9 mouse cellular contexts compared by ENCODE assay signal in the genomic region with DNA sequence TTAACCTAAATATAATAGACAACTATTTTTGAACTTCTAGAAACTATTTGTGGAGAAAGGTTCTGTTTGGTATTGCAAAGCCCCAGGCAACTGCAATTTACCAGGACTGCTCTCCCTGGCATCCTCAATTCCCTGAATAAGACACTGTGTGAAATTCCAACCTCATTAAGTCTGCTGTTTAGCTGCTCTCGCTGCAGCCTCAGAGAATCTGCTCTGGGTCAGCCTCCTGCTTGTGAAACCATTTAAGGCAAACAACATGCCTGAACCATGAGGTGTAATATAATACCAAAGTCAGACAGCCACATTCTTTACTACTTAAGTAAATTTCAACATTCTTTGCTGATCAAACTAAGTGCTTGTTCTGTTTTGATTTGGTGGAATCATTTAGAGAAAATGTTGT.
DNase-seq lines count a peak whose midpoint lies in the region; ATAC-seq and TF ChIP-seq lines count a peak whose summit lies in the region.
"Had no signal": no experiment of that assay in that cellular context is flagged by ENCODE, and none has a peak within 500 bp of the region (broad histone marks: within the 10 kb centered on the region; RNA-seq: fewer than 3 reads in every experiment).

No protein-coding gene starts in this region.

- ATAC-seq in heart, embryonic 12.5 days (ENCODE audit: insufficient number of reproducible peaks, low FRiP score): no peak; the same call in 1 of the 2 replicates

- DNase-seq in kidney, postnatal 10 days: peak; percentile 6
- DNase-seq in kidney, postnatal 14 days: no peak
- DNase-seq in brain, embryonic 14.5 days (ENCODE audit: low read depth): peak; percentile 61
- peak; percentile 21 for DNase-seq in lung, postnatal 36 days
- no peak for DNase-seq in cerebellum, postnatal 25 days
- DNase-seq in cerebellum, adult 2 months: no peak
- DNase-seq: thymus, postnatal 14 days had no signal

- no peaks in the 10 kb centered on the region for H3K36me3 ChIP-seq in heart, embryonic 12.5 days

- no peak overlapping the region for H3K4me3 ChIP-seq in heart, embryonic 12.5 days
- H3K4me3 ChIP-seq in cerebellum, adult 2 months (replicated peaks; ENCODE audit: insufficient read depth, low read depth, low read length): no peak overlapping the region

- TF ChIP-seq CTCF in brain, embryonic 14.5 days (IDR thresholded peaks at IDR 0.05; ENCODE audit: borderline replicate concordance, extremely low read depth, insufficient read depth, insufficient read length): no peak
- TF ChIP-seq CTCF in cerebellum, adult 2 months (IDR thresholded peaks at IDR 0.05; ENCODE audit: borderline replicate concordance, insufficient read depth, low read depth, low read length): no peak

- H3K4me2 ChIP-seq in heart, embryonic 12.5 days: no peak overlapping the region

- H3K27me3 ChIP-seq in heart, embryonic 12.5 days (replicated peaks): no peaks in the 10 kb centered on the region
- no peaks in the 10 kb centered on the region for H3K27me3 ChIP-seq in cerebellum, adult 2 months (ENCODE audit: control insufficient read depth, insufficient read depth, low read length)

- no peak for TF ChIP-seq POLR2A in brain, embryonic 14.5 days (IDR thresholded peaks at IDR 0.05; ENCODE audit: borderline replicate concordance, extremely low read depth, insufficient read depth, insufficient read length, poor library complexity, severe bottlenecking)
- no peak for TF ChIP-seq POLR2A in cerebellum, adult 2 months (IDR thresholded peaks at IDR 0.05; ENCODE audit: borderline replicate concordance, insufficient read depth, low read length)

- H3K4me1 ChIP-seq in heart, embryonic 12.5 days (replicated peaks): peaks cover 8% of the 10 kb centered on the region; the same call in 1 of the 2 replicates
- H3K4me1 ChIP-seq in cerebellum, adult 2 months (ENCODE audit: control insufficient read depth, insufficient read depth, low read length): no peaks in the 10 kb centered on the region

- H3K9me3 ChIP-seq in heart, embryonic 12.5 days (replicated peaks): no peaks in the 10 kb centered on the region

- 6% methylated on average over 1 of the region's 1 CpGs for WGBS in heart, embryonic 12.5 days
- WGBS in cerebellum, adult 2 months: 39% methylated on average over 1 of the region's 1 CpGs

- H3K27ac ChIP-seq in heart, embryonic 12.5 days (ENCODE audit: poor library complexity, severe bottlenecking): peak overlapping the region; percentile 73
- no peak overlapping the region for H3K27ac ChIP-seq in cerebellum, adult 2 months (ENCODE audit: insufficient read depth, low read length)
- H3K27ac ChIP-seq: liver, embryonic 14.5 days had no signal

- no peak overlapping the region for H3K9ac ChIP-seq in heart, embryonic 12.5 days
- H3K9ac ChIP-seq: liver, embryonic 14.5 days had no signal

Comparison
In these comparisons a context has a peak if more than half of its experiments do, and no peak if none do; other contexts are left out.
1. DNase-seq: peak in kidney, postnatal 10 days (single experiment), brain, embryonic 14.5 days (single experiment) and lung, postnatal 36 days (single experiment); none in kidney, postnatal 14 days (single experiment), cerebellum, postnatal 25 days (0 of 2) and cerebellum, adult 2 months (0 of 2).